Mouse (Mus musculus) kidney, adult 8-10 months (tissue): ENCODE measurements at regions not wholly inside any gene's neighbourhood (a gene's known extent, or its start where the extent isn't known, plus 50 kb on each side); places are given as distances from the start of the nearest gene placed in this dataset.
"Not testable (repeated sequence)": the region's sequence is repeated elsewhere in the genome, so short reads cannot be mapped to it uniquely, and the experiment has no call there.

ENCODE experiments used
- DNase-seq, 2 experiments: peaks; one replicate each; pipeline ENCODE4 v3.0.0; 2022

DNA sequence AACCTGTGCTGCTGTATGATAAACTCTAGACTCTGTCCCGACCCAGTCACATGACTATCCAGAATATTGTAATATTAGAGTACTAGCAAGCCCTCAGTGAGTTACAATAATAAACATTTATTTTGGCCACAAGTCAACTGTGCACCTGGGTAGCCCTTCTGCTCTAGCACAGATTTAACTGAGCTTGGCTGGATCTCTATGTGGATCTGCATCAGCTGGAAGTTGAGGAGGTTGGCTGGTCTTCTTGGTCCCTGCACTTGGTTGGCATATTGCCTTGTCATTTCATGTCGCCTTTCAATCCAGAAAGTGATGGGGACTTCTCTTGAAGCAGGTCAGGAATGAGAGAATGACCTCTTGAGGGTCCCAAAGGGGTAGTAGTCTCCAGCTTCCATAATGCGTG is 191.5 kb downstream of the Kctd12 start:
- DNase-seq: no peak

GRCm38 (mm10) chr14:102782227-102782626 is 200.2 kb downstream of the Kctd12 start:
- DNase-seq: no peak

DNA sequence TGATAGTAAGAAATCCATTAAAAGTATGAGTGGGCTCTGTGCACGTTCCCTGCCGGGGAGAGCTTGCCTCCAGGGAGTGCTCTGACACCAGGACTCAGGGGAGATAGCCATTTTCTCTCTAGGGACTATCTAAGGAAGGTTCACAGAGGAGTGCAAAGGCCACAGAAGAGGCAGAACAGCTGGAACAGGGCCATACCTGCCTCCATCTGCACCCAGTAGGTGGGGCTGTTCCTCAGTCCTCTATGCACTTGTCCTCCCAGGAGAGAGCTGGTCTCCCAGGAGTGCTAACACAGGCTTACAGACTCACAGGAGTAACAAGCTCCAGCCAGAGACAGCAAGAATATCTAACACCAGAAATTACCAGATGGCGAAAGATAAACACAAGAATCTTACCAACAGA is 212.7 kb downstream of the Kctd12 start:
- peak; percentile 29 to 53 for DNase-seq

DNA sequence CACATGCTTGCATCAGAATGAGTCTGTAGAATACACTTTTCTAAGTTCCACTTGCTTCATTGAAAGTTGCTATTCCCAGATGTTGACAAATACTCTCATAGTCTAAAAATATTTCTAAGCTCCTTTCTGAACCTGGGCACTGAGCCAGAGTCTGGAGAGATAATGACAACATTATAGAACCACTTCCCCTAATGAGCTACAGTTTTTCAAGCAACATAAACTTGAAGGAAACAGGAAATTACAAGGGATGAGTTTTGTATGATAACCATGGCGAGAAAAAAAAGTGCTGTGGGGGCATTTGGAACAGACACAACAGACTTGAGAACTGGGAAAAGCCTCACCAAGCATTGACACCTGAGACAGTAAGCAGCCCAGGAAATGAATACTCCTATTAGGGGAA is 233.8 kb downstream of the Kctd12 start:
- no peak for DNase-seq

DNA sequence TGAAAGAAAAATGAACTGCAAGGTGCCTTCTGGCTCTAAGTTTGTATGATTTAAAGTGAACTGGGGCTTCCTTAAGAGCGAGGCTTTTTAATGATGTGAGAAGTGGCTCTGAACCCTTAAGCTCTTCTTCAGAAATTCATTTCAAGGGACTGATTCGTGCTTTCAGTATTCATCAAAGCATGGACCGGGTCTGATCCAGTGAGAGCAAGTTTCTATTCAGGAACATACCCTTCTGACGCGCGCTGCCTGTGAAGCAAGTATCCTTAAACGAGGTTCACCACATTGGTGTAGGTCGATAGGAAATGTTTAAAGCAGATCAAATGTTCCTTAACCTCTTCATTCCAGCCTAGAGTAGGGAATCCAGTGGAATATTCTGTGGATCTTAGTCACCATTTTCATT is 240.1 kb downstream of the Kctd12 start:
- DNase-seq: no peak

DNA sequence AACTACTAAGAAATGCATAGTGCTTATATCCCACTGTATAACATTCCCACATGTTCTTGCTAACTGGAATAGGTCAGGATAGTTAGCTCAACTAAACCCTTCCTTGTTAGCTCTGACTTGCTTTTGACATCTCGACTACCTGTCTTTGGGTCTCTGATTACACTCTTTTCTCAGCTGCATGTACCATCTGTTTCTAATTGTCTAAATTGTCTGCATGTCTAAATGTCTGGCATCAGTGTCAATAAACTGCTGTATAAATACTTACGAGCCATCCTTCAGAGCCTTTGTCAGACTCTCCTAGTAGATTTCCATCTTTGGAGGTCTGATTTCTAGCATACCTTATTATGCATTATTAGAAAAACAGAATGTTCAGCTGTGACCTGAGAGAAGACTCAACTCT is 245.8 kb downstream of the Kctd12 start:
- DNase-seq: no peak

- DNase-seq: not testable (repeated sequence)
Observed at GRCm38 (mm10) chr14:102733718-102734117, 248.7 kb downstream of the Kctd12 start.

DNA sequence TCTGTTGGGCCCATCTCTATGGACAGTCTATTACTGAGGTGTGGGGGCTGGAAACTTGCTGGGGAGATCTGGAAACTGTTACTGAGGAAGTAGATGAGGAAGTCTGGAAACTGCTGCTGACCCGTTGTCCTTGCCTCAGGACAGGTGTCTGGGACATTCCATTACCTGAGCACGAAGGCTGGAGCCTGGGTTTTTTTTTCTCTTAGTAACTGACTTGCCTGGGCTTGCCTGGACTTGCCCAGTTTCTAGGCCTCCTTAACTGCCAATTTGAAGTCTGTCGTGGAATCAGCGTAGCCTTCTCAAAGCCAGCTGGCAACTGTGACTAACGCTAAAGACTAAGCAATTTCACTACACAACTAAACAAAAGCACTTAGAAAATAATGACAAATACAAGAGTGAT is 250.7 kb downstream of the Kctd12 start:
- DNase-seq: peak; percentile 47 to 73

- no peak for DNase-seq
Observed at GRCm38 (mm10) chr14:102722633-102723032, 259.8 kb downstream of the Kctd12 start.

GRCm38 (mm10) chr14:102718558-102718957 is 263.9 kb downstream of the Kctd12 start:
- DNase-seq: no peak

DNA sequence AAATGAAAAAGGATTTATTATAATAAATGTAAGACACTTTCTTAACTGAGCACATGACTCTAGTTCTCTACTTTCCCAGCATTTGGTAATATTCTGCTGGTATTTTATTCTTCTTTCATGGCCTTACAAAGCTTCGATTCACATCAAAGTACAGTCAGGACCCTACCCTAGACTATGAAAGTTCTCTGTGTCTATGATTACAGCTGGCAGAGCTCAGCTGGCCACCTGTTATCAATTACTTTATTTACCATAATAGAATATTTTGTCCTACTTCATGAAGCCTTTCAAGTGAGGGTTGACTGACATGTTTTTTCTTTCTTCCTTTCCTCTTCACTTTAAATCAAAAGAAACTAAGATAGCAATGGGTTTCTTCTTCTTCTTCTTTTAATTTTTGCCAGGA is 269.8 kb downstream of the Kctd12 start:
- DNase-seq: no peak

DNA sequence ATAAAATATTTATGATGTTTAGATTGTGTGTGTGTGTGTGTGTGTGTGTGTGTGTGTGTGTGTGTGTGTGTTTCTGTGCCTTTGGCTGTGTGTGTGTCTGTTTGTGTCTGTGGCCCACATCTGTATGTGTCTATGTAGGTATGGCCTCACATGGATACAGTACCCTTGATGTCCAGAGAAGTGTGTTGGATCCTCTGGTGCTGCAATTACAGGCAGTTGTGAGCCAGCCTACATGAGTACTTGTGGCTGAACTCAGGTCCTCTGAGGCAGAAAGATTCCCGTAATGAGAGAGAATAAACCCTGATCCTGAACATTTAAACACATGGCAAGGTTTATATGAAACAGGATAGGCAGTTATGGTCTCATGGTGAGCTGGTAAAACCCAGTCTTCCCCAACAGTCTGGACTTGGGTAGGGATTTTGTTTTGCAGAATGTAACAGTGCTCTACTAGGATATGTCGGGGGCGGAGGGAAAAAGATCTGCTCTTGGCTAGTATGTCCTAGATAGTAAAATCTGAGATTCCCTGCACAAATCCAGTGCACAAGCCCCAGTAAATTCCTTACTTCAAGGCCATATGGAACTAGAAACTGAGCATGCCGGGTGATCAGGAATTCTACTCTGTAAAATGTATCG is 275.6 kb downstream of the Kctd12 start:
- no peak for DNase-seq

- DNase-seq: no peak
Observed at GRCm38 (mm10) chr14:102701108-102701507, 281.3 kb downstream of the Kctd12 start.

GRCm38 (mm10) chr14:102700457-102700856 is 282.0 kb downstream of the Kctd12 start:
- DNase-seq: no peak

- no peak for DNase-seq
Observed at GRCm38 (mm10) chr14:102699015-102699414, 283.4 kb downstream of the Kctd12 start.

DNA sequence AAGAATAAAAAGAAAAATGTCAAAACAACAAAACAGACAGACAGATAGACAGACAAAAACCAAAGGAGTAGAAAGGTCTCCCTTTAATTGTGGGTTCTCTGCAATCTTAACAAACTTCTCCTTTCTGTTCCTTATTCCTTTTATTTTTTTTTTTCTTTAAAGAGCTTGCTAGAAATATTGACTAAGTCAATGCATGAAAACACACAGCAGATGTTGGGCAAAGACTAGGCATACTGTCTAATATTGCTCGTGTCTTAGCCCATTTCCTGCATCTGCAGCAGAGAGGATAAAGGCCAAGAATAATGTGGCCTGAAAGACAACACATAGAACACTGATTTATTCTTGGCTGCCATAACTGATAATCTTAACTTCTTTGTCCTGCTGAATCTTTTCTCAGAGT is 295.6 kb downstream of the Kctd12 start:
- no peak for DNase-seq

- no peak for DNase-seq
Observed at GRCm38 (mm10) chr14:102676582-102676981, 305.9 kb downstream of the Kctd12 start.

DNA sequence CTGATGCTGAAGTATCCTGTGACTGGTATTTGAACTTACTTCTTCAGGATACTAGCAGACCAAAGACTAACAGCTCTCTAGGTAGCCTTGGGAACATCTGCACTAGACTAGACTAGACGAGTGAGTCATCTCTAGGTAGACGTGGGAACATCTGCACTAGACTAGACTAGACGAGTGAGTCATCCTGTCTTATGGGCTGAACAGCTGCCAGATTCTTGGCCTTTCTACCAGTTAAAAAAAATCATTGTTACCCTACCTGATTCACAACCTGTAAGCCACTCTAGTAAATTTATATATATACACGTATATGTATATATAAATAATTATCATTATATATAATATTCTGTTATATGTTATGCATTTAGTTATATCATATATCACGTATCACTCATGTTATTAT is 307.8 kb downstream of the Kctd12 start:
- no peak for DNase-seq

DNA sequence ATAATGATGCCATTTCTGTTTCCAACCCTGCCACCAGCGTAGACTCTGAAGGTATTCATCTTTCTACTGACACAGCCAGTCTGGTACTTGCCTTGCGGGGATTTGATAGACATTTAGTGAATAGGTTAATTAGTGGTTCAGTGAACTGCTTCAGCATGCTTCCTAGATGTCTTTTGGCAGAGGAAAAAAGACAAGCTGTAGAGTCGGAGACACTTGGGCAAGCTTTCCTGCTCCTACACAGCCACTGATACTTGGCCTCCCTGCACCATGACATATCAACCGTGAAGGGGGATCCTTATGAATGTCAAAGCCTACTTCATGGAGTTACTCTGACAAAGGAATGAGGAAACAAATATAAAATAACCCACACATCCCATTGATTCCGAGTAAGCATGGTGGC is 308.7 kb downstream of the Kctd12 start:
- DNase-seq: no peak

- no peak for DNase-seq
Observed at GRCm38 (mm10) chr14:102663240-102663639, 319.2 kb downstream of the Kctd12 start.

DNA sequence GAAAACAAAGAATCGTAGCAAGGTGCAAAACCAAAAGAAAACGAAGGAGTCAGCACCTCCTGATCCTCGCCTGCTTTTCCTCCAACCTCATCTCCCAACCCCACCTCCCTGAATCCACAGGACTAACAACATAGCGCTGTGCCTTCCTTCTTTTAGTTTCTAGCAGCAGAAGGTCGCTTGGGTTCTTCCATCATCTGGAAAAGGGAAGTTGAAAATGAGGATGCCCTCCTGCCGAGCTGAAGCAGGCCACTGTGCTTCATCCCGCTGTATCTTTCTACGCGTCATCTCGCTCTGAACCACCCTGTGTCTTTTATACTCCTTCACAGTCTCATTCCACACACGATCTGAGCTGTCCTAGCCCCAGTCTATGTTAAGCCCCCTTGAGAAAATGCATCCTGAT is 322.1 kb downstream of the Kctd12 start:
- no peak for DNase-seq

DNA sequence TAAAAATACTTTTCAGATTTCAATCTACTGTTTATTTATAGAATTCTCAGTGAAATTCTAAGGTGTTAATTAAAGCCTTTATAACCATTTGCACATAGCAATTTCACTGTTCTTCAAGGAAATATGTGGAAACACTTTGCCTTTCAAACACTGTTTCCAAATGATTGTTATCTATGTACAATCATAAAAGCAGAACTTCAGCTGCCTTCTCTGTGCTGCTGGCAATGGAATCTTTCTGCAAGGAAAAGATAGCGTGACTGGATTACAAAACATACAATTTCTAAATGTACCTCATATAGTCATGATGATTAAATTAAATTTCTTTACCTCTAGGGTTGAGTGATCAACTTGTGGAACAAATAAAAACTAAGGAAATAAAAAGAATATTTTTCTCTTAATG is 326.2 kb downstream of the Kctd12 start:
- no peak for DNase-seq

GRCm38 (mm10) chr14:102629601-102630000 is 352.8 kb downstream of the Kctd12 start:
- no peak for DNase-seq

DNA sequence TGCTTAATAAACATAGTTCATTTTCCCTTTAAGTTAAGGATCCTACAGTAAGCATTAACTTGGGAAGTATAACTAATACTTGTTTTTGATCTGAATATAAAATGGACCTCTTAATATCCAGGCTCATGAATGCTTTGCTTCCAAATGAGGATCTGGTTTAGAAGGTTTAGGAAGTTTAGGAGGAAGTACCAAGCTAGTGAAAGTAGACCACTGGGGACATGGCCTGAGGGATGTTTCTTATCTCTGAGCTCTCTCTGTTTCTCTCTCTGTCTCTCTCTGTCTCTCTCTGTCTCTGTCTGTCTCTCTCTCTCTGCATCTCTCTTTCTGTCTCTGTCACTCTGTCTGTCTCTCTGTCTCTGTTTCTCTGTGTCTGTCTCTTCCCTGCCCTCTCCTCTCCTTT is 360.9 kb downstream of the Kctd12 start:
- no peak for DNase-seq

DNA sequence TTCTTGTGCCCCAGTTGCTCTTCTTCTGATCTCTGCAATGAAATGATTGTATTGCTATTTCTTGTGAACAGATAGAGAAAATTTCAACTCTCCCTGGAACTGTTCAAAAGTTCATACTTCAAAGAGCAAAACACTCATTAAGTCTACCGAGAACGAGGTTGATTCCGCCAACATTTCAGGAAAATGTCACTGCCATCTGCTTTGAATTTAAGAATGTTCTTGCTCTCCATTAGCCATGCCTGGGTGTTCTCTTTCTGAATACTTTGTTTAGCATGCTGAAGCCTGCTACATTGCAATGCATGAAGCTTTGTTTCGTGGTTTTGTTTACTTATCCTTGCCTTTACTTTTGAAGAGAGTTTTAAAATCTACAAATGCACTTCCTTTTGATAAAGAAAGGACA is 363.4 kb downstream of the Kctd12 start:
- no peak for DNase-seq
